Mouse (Mus musculus): Measurements from ENCODE around the gene Rgs3.

DNA sequence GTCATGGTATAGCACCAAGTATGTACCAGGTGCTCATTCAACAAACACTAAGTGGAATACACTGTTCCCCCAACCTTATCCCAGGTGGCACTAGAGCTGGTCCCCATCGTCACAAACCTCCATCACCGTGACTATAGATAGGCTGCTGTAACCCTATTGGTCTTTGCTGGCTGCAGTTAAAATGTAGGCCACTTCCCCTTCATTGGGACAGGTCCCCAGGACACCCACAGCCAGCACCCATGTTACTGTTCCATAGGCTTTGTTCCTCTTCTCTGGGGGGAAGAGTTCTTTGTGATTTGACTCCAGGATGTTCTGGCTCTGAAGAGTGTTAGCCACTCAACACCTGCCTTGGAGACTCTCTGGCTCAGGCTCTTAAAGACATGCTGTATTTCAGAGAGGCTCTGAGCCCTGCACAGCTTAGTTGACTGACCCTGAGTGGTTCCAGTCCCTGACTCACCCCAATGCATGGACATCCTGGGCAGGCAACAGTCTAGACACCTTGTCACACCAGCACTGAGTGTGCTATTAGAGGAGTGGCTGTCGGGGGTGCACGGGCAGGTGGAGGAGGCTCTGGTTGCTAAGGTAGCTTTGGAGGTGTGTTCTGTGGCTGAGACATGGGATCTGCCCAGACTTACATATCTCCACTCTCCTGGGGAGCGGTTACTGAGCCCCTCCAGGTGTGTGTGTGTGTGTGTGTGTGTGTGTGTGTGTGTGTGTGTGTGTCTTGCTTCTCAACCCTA, 94.4 kb downstream of the Rgs3 start:
- TF ChIP-seq GATA1 (IDR thresholded peaks at IDR 0.05; ENCODE audit: low read depth, low read length), result no peak
- TF ChIP-seq CHD2 (IDR thresholded peaks at IDR 0.05; ENCODE audit: low read length), result no peak
- TF ChIP-seq CTCF (IDR thresholded peaks at IDR 0.05 in 2 of 3, conservative IDR thresholded peaks at IDR 0.05 in 1 of 3; ENCODE audit: control insufficient read depth in 1 of 3, insufficient read depth in 1 of 3, low read depth in 2 of 3, low read length in 3 of 3, poor library complexity in 1 of 3, severe bottlenecking in 1 of 3), result no peak
- no peak for TF ChIP-seq JUND (IDR thresholded peaks at IDR 0.05; ENCODE audit: low read depth, low read length)
- no peak for TF ChIP-seq TAL1 (IDR thresholded peaks at IDR 0.05; ENCODE audit: low read length)
- no peak for TF ChIP-seq EP300 (IDR thresholded peaks at IDR 0.05; ENCODE audit: low read depth in 1 of 2, low read length in 2 of 2)
- TF ChIP-seq MAZ (IDR thresholded peaks at IDR 0.05; ENCODE audit: low read depth, low read length), result no peak
- TF ChIP-seq E2F4 (IDR thresholded peaks at IDR 0.05; ENCODE audit: borderline replicate concordance, low read depth, low read length), result no peak
- TF ChIP-seq RAD21 (IDR thresholded peaks at IDR 0.05; ENCODE audit: low read depth, low read length), result no peak
